Mouse (Mus musculus) adrenal gland, adult 8-10 months (tissue): Measurements from ENCODE around the gene Anks1b. TPM values are rescaled to one million over a fixed set of nuclear protein-coding genes. Genes with fewer than 3 reads are reported as not detected.

Source experiments
- DNase-seq: peaks from one replicate; pipeline ENCODE4 v3.0.0; 2022
- total RNA-seq, 4 experiments: library from RNA; stranded (reverse); gene quantifications; 2 replicates each; pipeline ENCODE4 v1.2.4; 2022

The Anks1b gene
- total RNA-seq, 4 experiments from 2014 or later = 0.32 to 2.5 (median 0.62) TPM

- DNase-seq = no peak
These were observed 806.6 kb downstream of the Anks1b start for GRCm38 (mm10) chr10:90679713-90680470.

- DNase-seq = no peak
These were observed 810.5 kb downstream of the Anks1b start for GRCm38 (mm10) chr10:90683813-90684212.

- no peak for DNase-seq
These were observed 812.1 kb downstream of the Anks1b start for GRCm38 (mm10) chr10:90685367-90685766.

- DNase-seq = no peak
These were observed 814.8 kb downstream of the Anks1b start for GRCm38 (mm10) chr10:90688153-90688552.

- DNase-seq = no peak
These were observed 815.5 kb downstream of the Anks1b start for GRCm38 (mm10) chr10:90688696-90689252.

- DNase-seq = peak; percentile 32
These were observed 816.7 kb downstream of the Anks1b start for GRCm38 (mm10) chr10:90689854-90690513.

GRCm38 (mm10) chr10:90696687-90697086 is 823.4 kb downstream of the Anks1b start:
- DNase-seq = no peak

- DNase-seq = no peak
These were observed 824.1 kb downstream of the Anks1b start for GRCm38 (mm10) chr10:90697413-90697812.

- no peak for DNase-seq
These were observed 825.9 kb downstream of the Anks1b start for GRCm38 (mm10) chr10:90699211-90699610.

GRCm38 (mm10) chr10:90704602-90705001 is 831.3 kb downstream of the Anks1b start:
- no peak for DNase-seq

GRCm38 (mm10) chr10:90708822-90709601 is 835.7 kb downstream of the Anks1b start:
- no peak for DNase-seq

GRCm38 (mm10) chr10:90709602-90709931 is 836.3 kb downstream of the Anks1b start:
- no peak for DNase-seq

- DNase-seq = no peak
These were observed 844.7 kb downstream of the Anks1b start for GRCm38 (mm10) chr10:90717961-90718360.

GRCm38 (mm10) chr10:90718684-90719083 is 845.4 kb downstream of the Anks1b start:
- no peak for DNase-seq

GRCm38 (mm10) chr10:90719996-90720395 is 846.7 kb downstream of the Anks1b start:
- DNase-seq = no peak

- no peak for DNase-seq
These were observed 849.8 kb downstream of the Anks1b start for GRCm38 (mm10) chr10:90723071-90723494.

- no peak for DNase-seq
These were observed 850.6 kb downstream of the Anks1b start for GRCm38 (mm10) chr10:90723941-90724341.

GRCm38 (mm10) chr10:90724931-90725330 is 851.6 kb downstream of the Anks1b start:
- DNase-seq = no peak

GRCm38 (mm10) chr10:90728401-90729358 is 855.4 kb downstream of the Anks1b start:
- DNase-seq = peak; percentile 30

- no peak for DNase-seq
These were observed 856.2 kb downstream of the Anks1b start for GRCm38 (mm10) chr10:90729527-90729926.

GRCm38 (mm10) chr10:90732823-90733222 is 859.5 kb downstream of the Anks1b start:
- no peak for DNase-seq

- DNase-seq = no peak
These were observed 860.3 kb downstream of the Anks1b start for GRCm38 (mm10) chr10:90733632-90734031.
